Mouse (Mus musculus): Measurements from ENCODE around the gene Intu.

Gene Intu

DNA sequence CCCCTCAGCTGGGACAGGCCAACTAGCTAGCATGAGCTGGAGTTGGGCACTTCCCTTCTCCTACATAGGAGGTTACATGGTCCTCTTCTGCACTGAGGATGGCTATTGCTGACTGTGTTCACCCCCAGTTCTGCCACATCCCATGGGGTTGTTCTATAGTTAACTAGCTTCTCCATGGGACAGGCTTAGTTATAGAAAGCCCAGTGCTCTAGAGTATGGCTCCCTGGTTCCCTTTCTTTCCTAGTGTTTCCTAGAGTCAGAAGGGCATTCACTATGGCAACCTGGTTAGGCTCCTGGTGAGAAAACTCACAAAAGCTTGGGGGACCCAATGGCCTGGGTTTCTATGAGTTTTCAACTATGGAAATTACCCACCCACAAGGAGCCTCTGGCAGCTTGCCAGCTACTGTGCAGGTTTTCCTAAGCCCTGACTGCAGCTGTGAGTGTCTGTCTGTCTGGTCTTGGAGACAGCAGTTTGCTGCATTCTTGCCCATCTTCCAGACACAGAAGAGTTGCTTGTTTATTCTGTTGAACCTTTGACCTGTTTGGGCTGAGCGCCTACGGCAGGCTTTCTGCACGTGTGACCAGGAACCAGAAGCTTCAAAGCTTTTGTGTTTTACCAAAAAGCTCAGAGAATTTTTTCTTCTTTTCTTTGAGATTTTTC, 154.9 kb downstream of the Intu start:
- no peak for DNase-seq (ENCODE audit: low spot score)

- no peak for DNase-seq (ENCODE audit: low spot score)
These were observed 155.8 kb downstream of the Intu start for GRCm38 (mm10) chr3:40686836-40687235.

DNA sequence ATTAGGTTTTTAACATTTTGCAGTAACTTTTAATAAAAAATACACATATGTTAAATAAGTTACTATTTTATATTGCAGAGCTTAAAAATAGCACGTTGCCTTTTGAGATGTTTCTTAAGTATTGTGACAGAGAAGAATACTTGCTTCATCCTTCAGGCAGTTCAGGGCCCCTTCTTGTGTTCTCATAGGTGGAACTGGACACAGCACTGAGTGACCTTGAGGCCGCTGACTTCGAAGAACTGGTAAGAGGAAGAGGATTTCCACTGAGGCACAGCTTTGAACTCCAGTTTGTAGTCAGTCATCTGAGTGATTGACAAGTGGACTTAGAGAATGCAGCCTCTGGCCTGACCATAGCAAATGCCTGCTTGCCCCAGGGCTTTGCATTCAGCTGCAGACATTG, 156.5 kb downstream of the Intu start:
- no peak for DNase-seq (ENCODE audit: low spot score)

- DNase-seq (ENCODE audit: low spot score) = no peak
These were observed 160.5 kb downstream of the Intu start for GRCm38 (mm10) chr3:40691566-40691965.

- no peak for DNase-seq (ENCODE audit: low spot score)
These were observed 162.3 kb downstream of the Intu start for GRCm38 (mm10) chr3:40693435-40693834.

DNA sequence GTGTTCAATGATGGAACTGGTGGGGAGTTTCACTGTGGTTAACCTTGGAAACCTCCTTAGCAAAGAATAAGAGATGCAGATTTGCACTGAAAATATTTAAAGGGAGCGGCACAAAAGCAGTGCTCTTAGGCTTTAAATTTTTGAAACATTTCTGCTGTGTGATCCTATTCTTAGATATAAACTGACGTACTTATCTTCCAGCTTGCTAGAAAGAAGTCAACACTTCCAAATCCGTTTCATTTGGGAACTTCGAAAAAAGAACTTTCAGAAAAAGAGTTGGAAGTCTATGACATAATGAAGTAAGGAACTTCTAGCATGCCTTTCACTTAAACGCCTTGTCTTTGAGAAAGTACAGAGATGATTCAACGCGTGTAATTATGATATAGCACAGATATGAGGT, 162.9 kb downstream of the Intu start:
- no peak for DNase-seq (ENCODE audit: low spot score)

- peak; percentile 48 for DNase-seq (ENCODE audit: low spot score)
These were observed 163.4 kb downstream of the Intu start for GRCm38 (mm10) chr3:40694438-40694837.

GRCm38 (mm10) chr3:40695162-40695561, 164.1 kb downstream of the Intu start:
- no peak for DNase-seq (ENCODE audit: low spot score)

DNA sequence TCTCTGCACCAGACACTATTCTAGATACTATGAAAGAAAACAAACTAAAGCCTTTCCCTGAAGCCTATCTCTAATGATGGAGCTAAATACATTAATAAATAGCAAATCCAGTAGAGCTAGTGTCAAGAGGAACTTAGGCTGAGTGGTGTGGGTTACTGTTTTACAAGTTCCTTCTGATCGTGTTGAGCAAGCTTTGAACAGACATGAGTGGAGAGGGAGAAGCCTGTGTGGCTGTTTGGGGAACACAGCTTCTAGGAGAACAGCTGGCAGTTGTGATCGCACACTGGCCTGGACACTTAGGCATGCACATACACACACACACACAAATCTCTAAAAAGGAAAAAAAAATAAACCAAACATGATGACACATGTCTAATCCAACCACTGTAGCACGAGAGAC, 167.7 kb downstream of the Intu start:
- no peak for DNase-seq (ENCODE audit: low spot score)

GRCm38 (mm10) chr3:40704816-40705430, 173.8 kb downstream of the Intu start:
- peak; percentile 1 for DNase-seq (ENCODE audit: low spot score)

GRCm38 (mm10) chr3:40708655-40709054, 177.6 kb downstream of the Intu start, which contains the start of gene Slc25a31:
Gene Slc25a31 (plus strand): TSS chr3:40708855.
- no peak for DNase-seq (ENCODE audit: low spot score)

- DNase-seq (ENCODE audit: low spot score) = no peak
These were observed 185.0 kb downstream of the Intu start for GRCm38 (mm10) chr3:40716056-40716455.

- DNase-seq (ENCODE audit: low spot score) = no peak
These were observed 187.9 kb downstream of the Intu start for GRCm38 (mm10) chr3:40719022-40719421.

GRCm38 (mm10) chr3:40738381-40738912, 207.4 kb downstream of the Intu start:
- DNase-seq (ENCODE audit: low spot score) = no peak

- peak; percentile 0 for DNase-seq (ENCODE audit: low spot score)
These were observed 213.1 kb downstream of the Intu start, which contains the start of gene Hspa4l for GRCm38 (mm10) chr3:40744024-40744835. Gene Hspa4l (plus strand): TSS chr3:40744495.

- DNase-seq (ENCODE audit: low spot score) = peak; percentile 93
These were observed 214.0 kb downstream of the Intu start for GRCm38 (mm10) chr3:40744836-40745660.

DNA sequence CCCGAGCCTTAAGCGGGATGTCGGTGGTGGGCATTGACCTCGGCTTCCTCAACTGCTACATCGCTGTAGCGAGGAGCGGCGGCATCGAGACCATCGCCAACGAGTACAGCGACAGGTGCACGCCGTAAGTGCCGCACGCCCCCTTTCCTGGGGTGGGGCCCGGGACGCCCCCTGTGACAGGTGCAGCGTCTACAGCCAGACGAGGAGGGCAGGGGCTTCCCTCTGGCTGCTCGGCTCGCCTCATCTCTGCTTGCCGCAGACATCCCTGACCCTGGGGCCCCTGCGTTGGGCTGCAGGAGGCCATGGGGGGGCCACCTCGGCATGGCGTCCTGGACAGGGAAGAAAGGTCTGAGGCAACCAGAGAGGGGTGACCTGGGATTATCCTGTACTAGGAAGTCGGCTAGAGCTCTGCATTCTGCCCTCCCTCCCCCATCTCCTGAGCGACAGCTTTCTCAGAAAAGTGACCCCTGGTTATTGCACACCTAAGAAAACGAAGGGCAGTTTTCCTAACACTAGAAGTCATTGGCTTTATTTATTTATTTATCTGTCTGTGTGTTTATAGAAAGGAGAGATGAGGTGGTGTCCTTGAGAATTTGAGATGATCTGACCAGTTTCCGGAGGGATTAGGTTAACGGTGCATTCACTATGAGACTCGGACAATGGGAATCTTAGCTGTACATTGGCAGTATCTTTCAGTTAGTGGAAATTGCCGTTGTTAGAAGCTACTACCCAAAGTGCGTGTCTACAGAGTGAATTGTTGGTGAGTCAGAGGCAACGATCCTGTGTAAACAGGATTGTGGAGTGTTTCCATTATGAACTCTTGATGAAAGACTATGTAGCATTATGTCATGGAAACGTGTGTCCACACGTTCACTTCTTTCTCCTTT, 214.8 kb downstream of the Intu start:
- peak; percentile 41 for DNase-seq (ENCODE audit: low spot score)
